In genomic region chr5:117836930-117837329, GRCm38 (mm10) we compare ENCODE assay signal across 9 mouse cellular contexts. TPM values are rescaled to one million over a fixed set of nuclear protein-coding genes. Genes with fewer than 3 reads are reported as not detected.
DNase-seq lines count a peak whose midpoint lies in the region; TF ChIP-seq lines count a peak whose summit lies in the region.
"Had no signal": no experiment of that assay in that cellular context is flagged by ENCODE, and none has a peak within 500 bp of the region (broad histone marks: within the 10 kb centered on the region; RNA-seq: fewer than 3 reads in every experiment).

No protein-coding gene starts in this region.

- H3K27me3 ChIP-seq in CH12.LX (replicated peaks): peaks cover 8% of the 10 kb centered on the region

- H3K79me2 ChIP-seq in CH12.LX (replicated peaks; ENCODE audit: control insufficient read depth, extremely low read depth, insufficient read depth, poor library complexity, severe bottlenecking): no peaks in the 10 kb centered on the region

- TF ChIP-seq CTCF in CH12.LX (conservative IDR thresholded peaks at IDR 0.05 in 1 of 2, IDR thresholded peaks at IDR 0.05 in 1 of 2; ENCODE audit: low read depth in 2 of 2, low read length in 2 of 2): peak; percentile 95 to 99

- no peak for TF ChIP-seq POLR2A in CH12.LX (IDR thresholded peaks at IDR 0.05; ENCODE audit: low read depth, low read length)

- no peak for TF ChIP-seq EP300 in CH12.LX (IDR thresholded peaks at IDR 0.05; ENCODE audit: low read length)

- H3K4me3 ChIP-seq in CH12.LX (replicated peaks in 1 of 3; ENCODE audit: low read depth in 2 of 3, low read length in 2 of 3, poor library complexity in 1 of 3): no peak overlapping the region
- H3K4me3 ChIP-seq: megakaryocyte, embryonic 14.5 days had no signal

- no peaks in the 10 kb centered on the region for H3K36me3 ChIP-seq in CH12.LX (replicated peaks in 1 of 2; ENCODE audit: control insufficient read depth in 1 of 2, insufficient read depth in 1 of 2, low read length in 1 of 2)

- in situ Hi-C loops in CH12.LX (cut with MboI; ENCODE audit: low pct_ligation_motif_present, low pct_unique_long_range_greater_than_20kb, low sequenced_read_pairs): loop anchor here (5.0 kb wide), 3 partner anchors 95 to 330 kb away; no protein-coding TSS in a partner anchor

- H3K9me3 ChIP-seq in CH12.LX (replicated peaks; ENCODE audit: low read length): peaks cover 9% of the 10 kb centered on the region

- peak; percentile 93 for TF ChIP-seq RAD21 in CH12.LX (IDR thresholded peaks at IDR 0.05; ENCODE audit: low read depth, low read length)

- intact Hi-C loops in heart, postnatal 25 days (cut with DNase I): loop anchor here (1.0 to 2.0 kb wide), 3 partner anchors 181 to 320 kb away; no protein-coding TSS in a partner anchor

- peaks cover 0 to 7% of the 10 kb centered on the region in 2 experiments; a peak in 2 of 4 replicates for H3K4me1 ChIP-seq in CH12.LX (ENCODE audit: control insufficient read depth in 1 of 2, insufficient read depth in 2 of 2)
- H3K4me1 ChIP-seq: megakaryocyte, embryonic 14.5 days had no signal

- dilution Hi-C loops in CH12.LX (cut with MboI; ENCODE audit: extremely low pct_ligation_motif_present, extremely low pct_unique_long_range_greater_than_20kb, low sequenced_read_pairs): no loop called here

- H3K4me2 ChIP-seq in CH12.LX (ENCODE audit: insufficient read depth, low read depth, poor library complexity, severe bottlenecking): no peak overlapping the region

- H3K27ac ChIP-seq in CH12.LX (ENCODE audit: insufficient read depth, low read depth): no peak overlapping the region

- DNase-seq in heart, adult 8-10 months (ENCODE audit: low spot score): peak; percentile 24
- no peak for DNase-seq in heart, postnatal 25 days (ENCODE audit: low spot score)
- DNase-seq in CH12.LX (ENCODE audit: extremely low read depth): peak; percentile 71
- peak; percentile 8 for DNase-seq in c-Kit-negative CD71-positive TER-119-positive erythroid progenitor cells, embryonic 14.5 days (ENCODE audit: low read depth, low spot score)
- peak; percentile 21 to 67 for DNase-seq in frontal cortex, postnatal 10 days (ENCODE audit: low spot score in 2 of 2)
- DNase-seq in layer of hippocampus, adult 9-10 months (ENCODE audit: low spot score): peak; percentile 73
- peak; percentile 84 for DNase-seq in mesoderm, embryonic 11.5 days (ENCODE audit: low read depth, low spot score)
- peak; percentile 11 to 33 for DNase-seq in thymus, postnatal 36 days

- no peak overlapping the region for H3K9ac ChIP-seq in CH12.LX (ENCODE audit: insufficient read depth, low read depth)

TF ChIP-seq in CH12.LX, 34 proteins besides CTCF, POLR2A, EP300 and RAD21:
- TF ChIP-seq ZMIZ1 (IDR thresholded peaks at IDR 0.05; ENCODE audit: low read depth, low read length): no peak
- TF ChIP-seq TCF12 (IDR thresholded peaks at IDR 0.05; ENCODE audit: low read depth, low read length): no peak
- no peak for TF ChIP-seq ZKSCAN1 (IDR thresholded peaks at IDR 0.05; ENCODE audit: borderline replicate concordance, low read depth, low read length)
- TF ChIP-seq ELF1 (IDR thresholded peaks at IDR 0.05; ENCODE audit: low read depth, low read length): peak; percentile 25; the same call in 1 of the 2 replicates
- no peak for TF ChIP-seq POLR2AphosphoS2 (IDR thresholded peaks at IDR 0.05; ENCODE audit: low read depth, low read length)
- TF ChIP-seq MEF2A (IDR thresholded peaks at IDR 0.05; ENCODE audit: borderline replicate concordance, low read depth, low read length): no peak
- no peak for TF ChIP-seq MXI1 (IDR thresholded peaks at IDR 0.05; ENCODE audit: low read depth, low read length)
- TF ChIP-seq IRF4 (IDR thresholded peaks at IDR 0.05; ENCODE audit: low read depth, low read length): peak; percentile 37; the same call in 1 of the 2 replicates
- TF ChIP-seq CHD2 (IDR thresholded peaks at IDR 0.05; ENCODE audit: low read length): no peak
- no peak for TF ChIP-seq PAX5 (IDR thresholded peaks at IDR 0.05; ENCODE audit: low read length)
- peak; percentile 90 for TF ChIP-seq SMC3 (IDR thresholded peaks at IDR 0.05; ENCODE audit: low read depth, low read length)
- TF ChIP-seq ETS1 (conservative IDR thresholded peaks at IDR 0.05; ENCODE audit: low read depth, low read length): no peak

RNA-seq across cellular contexts. Expression of gene Nos1, which starts 56.1 kb away (rescaled TPM):
- total RNA-seq in heart, adult 8-10 months (2022): under 1 TPM; 0.31 to 0.57 (median 0.48) TPM
- under 1 TPM; 0.39 TPM for total RNA-seq in heart, postnatal 25 days (2021)
- total RNA-seq in CH12.LX (2012; rRNA removed) (4.6 and 5.6 TPM in 2 replicates), CH12.LX (2014; rRNA removed) (1.8 and 2.4 TPM in 2 replicates)
- 14.0 and 17.0 TPM in 2 replicates for polyA plus RNA-seq in CH12.LX (2012; ENCODE audit: insufficient read length, low read depth)
